Mouse (Mus musculus) mammary gland, adult 2 months (tissue): ENCODE measurements around the gene Rab3gap1. TPM values are rescaled to one million over a fixed set of nuclear protein-coding genes. Genes with fewer than 3 reads are reported as not detected.

ENCODE experiments used
- polyA plus RNA-seq: library from polyadenylated mRNA; depleted of rRNA; stranded (reverse); fragments of >200 nt; gene quantifications from 2 replicates; pipeline ENCODE4 v1.2.3, GENCODE M21; 2012; ENCODE audit warnings: low replicate concordance; rRNA removed

Rab3gap1 gene
- polyA plus RNA-seq = 15.1 and 22.0 TPM in 2 replicates

DNA sequence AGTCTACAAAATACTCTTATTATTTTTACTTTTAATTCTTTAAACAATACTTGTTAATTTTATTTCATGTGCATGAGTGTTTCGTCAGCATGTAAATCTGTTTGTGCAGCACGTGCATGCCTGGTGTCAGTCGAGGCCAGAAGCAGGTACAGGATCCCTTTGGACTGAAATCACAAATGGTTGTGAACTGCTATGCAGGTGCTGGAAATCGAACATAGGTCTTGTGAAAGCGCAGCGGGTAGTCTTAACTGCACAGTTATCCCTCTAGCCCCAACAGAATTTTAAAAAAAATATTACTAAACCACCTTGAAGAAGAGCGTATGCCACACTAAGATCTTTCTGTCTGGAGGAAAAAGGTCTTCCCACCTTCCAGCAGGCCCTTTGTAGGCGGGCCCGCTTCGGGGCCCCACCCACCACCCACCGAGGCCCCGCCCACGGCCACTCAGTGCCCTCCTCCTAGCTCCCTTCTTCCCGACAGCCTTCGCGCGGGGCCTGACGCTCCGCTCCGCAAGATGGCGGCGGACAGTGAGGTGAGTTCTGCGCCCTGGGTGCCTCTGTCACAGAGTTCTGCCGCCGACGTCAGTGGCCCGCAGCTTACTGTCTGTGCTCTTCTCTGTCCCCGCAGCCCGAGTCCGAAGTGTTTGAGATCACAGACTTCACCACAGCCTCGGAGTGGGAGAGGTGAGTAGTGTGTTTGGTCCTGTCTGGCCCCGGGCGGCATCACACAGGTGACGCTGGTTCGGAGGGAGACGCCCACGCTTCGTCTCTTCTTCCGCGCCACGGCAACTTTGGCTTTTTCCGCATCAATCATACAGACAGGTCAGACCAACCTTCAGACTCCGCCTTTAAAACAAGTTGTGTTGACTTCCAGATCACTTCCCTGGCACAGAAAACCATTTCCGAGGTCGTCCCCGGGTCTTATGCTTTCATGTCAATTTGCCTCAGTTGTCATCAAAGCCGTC, at the start of gene Rab3gap1:
Gene Rab3gap1 (plus strand): TSS at position 474 of the 962 bp plus-strand sequence.

DNA sequence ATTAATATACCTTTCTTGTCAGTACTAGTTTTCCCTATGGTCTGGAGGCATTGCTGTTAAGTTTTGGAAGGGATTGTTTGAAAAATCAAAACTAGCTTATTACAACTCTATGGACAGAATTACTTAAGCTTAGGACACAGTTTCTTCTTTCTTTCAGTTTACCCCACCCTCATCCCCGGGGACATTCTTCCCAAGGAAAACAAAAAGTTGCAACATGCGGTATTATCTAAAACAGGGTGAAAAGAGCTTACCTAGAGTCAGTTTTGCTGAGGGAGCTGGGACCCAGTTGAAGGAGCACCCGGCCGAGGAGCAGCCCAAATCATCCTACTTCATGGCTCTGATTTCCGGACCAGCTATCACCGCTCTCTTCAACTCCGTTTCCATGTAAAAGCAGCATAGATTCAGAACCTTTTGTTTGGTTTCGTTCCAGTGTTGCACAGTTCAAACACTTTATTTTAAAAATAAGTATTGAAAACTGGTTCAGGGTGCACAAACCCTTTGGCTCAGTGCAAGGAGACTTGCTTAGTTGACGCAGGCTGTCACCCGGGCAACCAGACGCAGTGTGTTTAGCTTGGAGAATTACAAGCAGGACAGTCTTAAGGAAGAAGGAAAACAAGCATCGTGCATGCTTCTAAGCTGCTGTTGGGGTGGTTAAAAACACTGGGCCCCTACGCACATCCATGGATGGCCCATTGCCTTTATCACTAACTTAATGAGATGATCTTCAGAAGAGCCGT, 13.9 kb upstream of the Rab3gap1 start, which contains the start of gene Map3k19:
Gene Map3k19 (minus strand): TSS at position 546 of the 737 bp plus-strand sequence.

Other genes starting within 250 kb of the Rab3gap1 start
- 1.4 and 6.9 TPM in 2 replicates for gene Tmem163, start 189.2 kb upstream of the Rab3gap1 start, polyA plus RNA-seq
- not detected in 2 replicates for gene Acmsd, start 139.4 kb upstream of the Rab3gap1 start, polyA plus RNA-seq
- gene Ccnt2, start 94.6 kb upstream of the Rab3gap1 start, polyA plus RNA-seq = 18.3 and 35.5 TPM in 2 replicates
- gene Map3k19, start 13.7 kb upstream of the Rab3gap1 start, polyA plus RNA-seq = 0.89 and 0.97 TPM in 2 replicates
- 1.3 and 1.7 TPM in 2 replicates for gene Zranb3, start 234.3 kb downstream of the Rab3gap1 start, polyA plus RNA-seq
- gene R3hdm1, start 234.5 kb downstream of the Rab3gap1 start, polyA plus RNA-seq = 40.6 and 49.0 TPM in 2 replicates